Mouse (Mus musculus) midbrain, embryonic 13.5 days (tissue): ENCODE results near the gene Uqcc2. TPM values are rescaled to one million over a fixed set of nuclear protein-coding genes. Genes with fewer than 3 reads are reported as not detected.

ENCODE experiments used
- ATAC-seq: fragments of 200-750 bp; cut with Nextera tagmentation; 2 replicates; pipeline ENCODE4 v1.8.0; 2017; ENCODE audit warnings: mild to moderate bottlenecking, moderate TSS enrichment, moderate library complexity
- H3K27ac ChIP-seq: fragments of 300-500 bp; sonication (generic); 2 replicates; pipeline ENCODE4 v1.5.1; 2015; ENCODE audit warnings: inconsistent platforms, mild to moderate bottlenecking, moderate library complexity
- H3K27me3 ChIP-seq: fragments of 300-500 bp; sonication (generic); 2 replicates; pipeline ENCODE4 v1.6.1; 2015; ENCODE audit warnings: mild to moderate bottlenecking, inconsistent platforms
- H3K36me3 ChIP-seq: fragments of 300-500 bp; sonication (generic); 2 replicates; pipeline ENCODE4 v1.6.1; 2015; ENCODE audit warnings: mild to moderate bottlenecking, inconsistent platforms
- H3K4me1 ChIP-seq: fragments of 300-500 bp; sonication (generic); replicated peaks from 2 replicates; pipeline ENCODE4 v1.6.1; 2015; ENCODE audit warnings: inconsistent platforms
- H3K4me2 ChIP-seq: fragments of 300-500 bp; sonication (generic); replicated peaks from 2 replicates; pipeline ENCODE4 v1.6.1; 2015; ENCODE audit warnings: moderate library complexity, mild to moderate bottlenecking, inconsistent platforms
- H3K4me3 ChIP-seq: fragments of 300-500 bp; sonication (generic); replicated peaks from 2 replicates; pipeline ENCODE4 v1.5.1; 2015; ENCODE audit warnings: mild to moderate bottlenecking, inconsistent platforms
- H3K9ac ChIP-seq: fragments of 300-500 bp; sonication (generic); replicated peaks from 2 replicates; pipeline ENCODE4 v1.6.1; 2015; ENCODE audit warnings: mild to moderate bottlenecking, inconsistent platforms
- H3K9me3 ChIP-seq: fragments of 300-500 bp; sonication (generic); 2 replicates; pipeline ENCODE4 v1.6.1; 2016; ENCODE audit warnings: mild to moderate bottlenecking, inconsistent platforms
- WGBS: fragments of 180-500 bp; shearing (Covaris S2); methylation state at CpG from one replicate; pipeline ENCODE4 v1.1.7; 2015; 5-methylcytosine and 5-hydroxymethylcytosine counted together
- polyA plus RNA-seq: library from polyadenylated mRNA; unstranded; fragments of >200 nt; fragmentation: Nextera tagmentation; extraction: Ambion mirVana; gene quantifications from 2 replicates; pipeline ENCODE4 v1.2.1, GENCODE M21; 2015

Gene Uqcc2
- polyA plus RNA-seq, 1 experiment from 2014 or later: 356 TPM

- 0 out of 2 replicates have a peak, but pooled peaks cover 5% of the 10 kb centered on the region for H3K4me1 ChIP-seq
- H3K27ac ChIP-seq: no peak overlapping the region
- no peaks in the 10 kb centered on the region for H3K9me3 ChIP-seq
- WGBS: 36% methylated on average over 12 of the region's 12 CpGs
- H3K4me3 ChIP-seq: no peak overlapping the region
- no peaks in the 10 kb centered on the region for H3K36me3 ChIP-seq
- no peak overlapping the region for H3K4me2 ChIP-seq
- no peak for ATAC-seq
- no peaks in the 10 kb centered on the region for H3K27me3 ChIP-seq
- no peak overlapping the region for H3K9ac ChIP-seq
These were observed 46.3 kb downstream of the Uqcc2 start for GRCm38 (mm10) chr17:27087426-27087825.

- WGBS: 58% methylated on average over 2 of the region's 2 CpGs
- no peaks in the 10 kb centered on the region for H3K9me3 ChIP-seq
- 0 out of 2 replicates have a peak, but pooled peaks cover 5% of the 10 kb centered on the region for H3K4me1 ChIP-seq
- H3K4me2 ChIP-seq: no peak overlapping the region
- H3K9ac ChIP-seq: no peak overlapping the region
- H3K4me3 ChIP-seq: no peak overlapping the region
- H3K27me3 ChIP-seq: no peaks in the 10 kb centered on the region
- H3K27ac ChIP-seq: no peak overlapping the region
- no peak for ATAC-seq
- no peaks in the 10 kb centered on the region for H3K36me3 ChIP-seq
These were observed 48.0 kb downstream of the Uqcc2 start for GRCm38 (mm10) chr17:27085676-27086075.

GRCm38 (mm10) chr17:27083601-27084000 is 50.1 kb downstream of the Uqcc2 start:
- no peak for ATAC-seq
- H3K4me1 ChIP-seq: 0 out of 2 replicates have a peak, but pooled peaks cover 5% of the 10 kb centered on the region
- WGBS: 88% methylated on average over 9 of the region's 9 CpGs
- no peak overlapping the region for H3K27ac ChIP-seq
- H3K27me3 ChIP-seq: no peaks in the 10 kb centered on the region
- H3K36me3 ChIP-seq: no peaks in the 10 kb centered on the region
- no peak overlapping the region for H3K4me3 ChIP-seq
- H3K9me3 ChIP-seq: no peaks in the 10 kb centered on the region
- no peak overlapping the region for H3K4me2 ChIP-seq
- H3K9ac ChIP-seq: 0 out of 2 replicates have a peak overlapping the region, but pooled peaks have one; percentile 12

GRCm38 (mm10) chr17:27082796-27083195 is 50.9 kb downstream of the Uqcc2 start:
- Histone ChIP-seq H3K27me3 (no peaks in the 10 kb centered on the region), H3K9me3 (no peaks in the 10 kb centered on the region), H3K4me1 (0 out of 2 replicates have a peak, but pooled peaks cover 3% of the 10 kb centered on the region), H3K9ac (no peak overlapping the region), H3K4me2 (no peak overlapping the region), H3K36me3 (no peaks in the 10 kb centered on the region), H3K4me3 (no peak overlapping the region), H3K27ac (no peak overlapping the region)
- no peak for ATAC-seq
- WGBS: 75% methylated on average over 8 of the region's 8 CpGs

GRCm38 (mm10) chr17:27081868-27082267 is 51.8 kb downstream of the Uqcc2 start:
- 90% methylated on average over 5 of the region's 5 CpGs for WGBS
- Histone ChIP-seq H3K27ac (no peak overlapping the region), H3K4me3 (no peak overlapping the region), H3K4me1 (no peaks in the 10 kb centered on the region), H3K9ac (no peak overlapping the region), H3K27me3 (no peaks in the 10 kb centered on the region), H3K4me2 (no peak overlapping the region), H3K36me3 (no peaks in the 10 kb centered on the region), H3K9me3 (no peaks in the 10 kb centered on the region)
- no peak for ATAC-seq

- Histone ChIP-seq H3K9me3 (no peaks in the 10 kb centered on the region), H3K4me3 (no peak overlapping the region), H3K4me1 (peaks cover 4% of the 10 kb centered on the region; the same call in 1 of the 2 replicates), H3K9ac (no peak overlapping the region), H3K36me3 (no peaks in the 10 kb centered on the region), H3K4me2 (no peak overlapping the region), H3K27me3 (no peaks in the 10 kb centered on the region), H3K27ac (no peak overlapping the region)
- ATAC-seq: no peak
- 89% methylated on average over 6 of the region's 6 CpGs for WGBS
These were observed 55.2 kb downstream of the Uqcc2 start for GRCm38 (mm10) chr17:27078499-27078898.

GRCm38 (mm10) chr17:27077920-27078319 is 55.8 kb downstream of the Uqcc2 start:
- Histone ChIP-seq H3K27ac (no peak overlapping the region), H3K4me3 (no peak overlapping the region), H3K27me3 (no peaks in the 10 kb centered on the region), H3K36me3 (no peaks in the 10 kb centered on the region), H3K4me1 (peaks cover 4% of the 10 kb centered on the region; the same call in 1 of the 2 replicates), H3K9ac (no peak overlapping the region), H3K4me2 (no peak overlapping the region), H3K9me3 (no peaks in the 10 kb centered on the region)
- no peak for ATAC-seq
- 79% methylated on average over 6 of the region's 6 CpGs for whole genome bisulfite sequencing

- Histone ChIP-seq H3K9ac (no peak overlapping the region), H3K27ac (no peak overlapping the region), H3K27me3 (no peaks in the 10 kb centered on the region), H3K9me3 (no peaks in the 10 kb centered on the region), H3K4me1 (peaks cover 4% of the 10 kb centered on the region; the same call in 1 of the 2 replicates), H3K36me3 (no peaks in the 10 kb centered on the region), H3K4me3 (no peak overlapping the region), H3K4me2 (no peak overlapping the region)
- no peak for ATAC-seq
- WGBS: 96% methylated on average over 7 of the region's 7 CpGs
These were observed 56.6 kb downstream of the Uqcc2 start for GRCm38 (mm10) chr17:27077133-27077532.

- H3K27me3 ChIP-seq: no peaks in the 10 kb centered on the region
- no peak overlapping the region for H3K4me2 ChIP-seq
- no peak overlapping the region for H3K4me3 ChIP-seq
- no peaks in the 10 kb centered on the region for H3K36me3 ChIP-seq
- H3K9ac ChIP-seq: no peak overlapping the region
- no peaks in the 10 kb centered on the region for H3K9me3 ChIP-seq
- H3K4me1 ChIP-seq: peaks cover 6% of the 10 kb centered on the region
- no peak overlapping the region for H3K27ac ChIP-seq
- WGBS: 86% methylated on average over 17 of the region's 17 CpGs
- ATAC-seq: no peak
These were observed 58.6 kb downstream of the Uqcc2 start for GRCm38 (mm10) chr17:27074849-27075745.

GRCm38 (mm10) chr17:27074236-27074635 is 59.5 kb downstream of the Uqcc2 start:
- no peak overlapping the region for H3K9ac ChIP-seq
- no peaks in the 10 kb centered on the region for H3K36me3 ChIP-seq
- no peaks in the 10 kb centered on the region for H3K27me3 ChIP-seq
- no peaks in the 10 kb centered on the region for H3K9me3 ChIP-seq
- ATAC-seq: no peak
- H3K4me3 ChIP-seq: no peak overlapping the region
- H3K27ac ChIP-seq: no peak overlapping the region
- H3K4me2 ChIP-seq: no peak overlapping the region
- peaks cover 15% of the 10 kb centered on the region for H3K4me1 ChIP-seq
- WGBS: 65% methylated on average over 6 of the region's 6 CpGs

GRCm38 (mm10) chr17:27073778-27074177 is 59.9 kb downstream of the Uqcc2 start:
- no peak overlapping the region for H3K4me2 ChIP-seq
- H3K27me3 ChIP-seq: no peaks in the 10 kb centered on the region
- H3K9me3 ChIP-seq: no peaks in the 10 kb centered on the region
- H3K4me1 ChIP-seq: peaks cover 17% of the 10 kb centered on the region
- no peak overlapping the region for H3K27ac ChIP-seq
- H3K36me3 ChIP-seq: no peaks in the 10 kb centered on the region
- WGBS: 70% methylated on average over 9 of the region's 9 CpGs
- ATAC-seq: no peak
- H3K9ac ChIP-seq: no peak overlapping the region
- H3K4me3 ChIP-seq: no peak overlapping the region

GRCm38 (mm10) chr17:27073126-27073525 is 60.6 kb downstream of the Uqcc2 start:
- no peak for ATAC-seq
- H3K36me3 ChIP-seq: no peaks in the 10 kb centered on the region
- peaks cover 17% of the 10 kb centered on the region for H3K4me1 ChIP-seq
- no peaks in the 10 kb centered on the region for H3K27me3 ChIP-seq
- no peak overlapping the region for H3K27ac ChIP-seq
- no peaks in the 10 kb centered on the region for H3K9me3 ChIP-seq
- 87% methylated on average over 5 of the region's 5 CpGs for WGBS
- H3K4me3 ChIP-seq: no peak overlapping the region
- no peak overlapping the region for H3K9ac ChIP-seq
- no peak overlapping the region for H3K4me2 ChIP-seq
